Mouse (Mus musculus): ENCODE results near the gene Gm20388.

DNA sequence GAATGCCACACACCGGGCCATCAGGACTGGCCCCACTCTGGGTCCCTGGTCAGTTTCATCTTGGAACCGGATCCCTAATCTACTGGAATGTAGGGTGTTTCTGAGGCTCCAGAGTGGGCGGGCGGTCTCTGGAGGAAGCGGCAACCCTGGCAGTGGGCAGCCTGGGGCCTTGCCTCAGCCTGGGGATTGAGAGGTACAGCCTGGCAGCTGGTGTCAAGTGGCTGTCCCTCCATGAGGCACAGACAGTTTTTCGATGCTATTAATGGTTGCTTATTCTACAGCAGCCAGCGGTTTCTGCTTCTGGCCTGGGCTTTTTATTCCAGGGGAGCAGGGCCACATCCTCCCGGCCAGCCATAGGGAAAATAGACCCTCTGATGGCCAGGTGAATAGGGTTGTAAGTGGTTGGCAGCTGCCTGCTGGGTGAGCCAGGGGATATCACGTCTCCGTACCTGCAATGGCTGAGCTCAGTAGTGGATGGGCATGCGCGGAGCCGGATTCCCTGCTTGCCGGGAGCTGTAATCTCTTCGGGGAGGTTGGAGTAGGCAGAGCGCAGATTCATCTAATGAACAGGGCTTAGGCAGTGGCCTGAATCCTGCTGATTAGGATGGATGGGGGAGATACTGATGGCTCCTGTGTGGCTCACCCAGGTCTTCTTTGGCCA lies 340.2 kb downstream of the Gm20388 start:
- TF ChIP-seq CTCF (IDR thresholded peaks at IDR 0.05; ENCODE audit: low read depth) = no peak
- no peak for TF ChIP-seq EP300 (optimal IDR thresholded peaks at IDR 0.05)
